Mouse (Mus musculus): ENCODE data around the gene Minos1. TPM values are rescaled to one million over a fixed set of nuclear protein-coding genes. Genes with fewer than 3 reads are reported as not detected.

The Minos1 gene
- polyA plus RNA-seq, 1 experiment from 2014 or later: 555 TPM

- Histone ChIP-seq H3K27me3 (replicated peaks; ENCODE audit: control insufficient read depth, insufficient read depth, low read length) (no peaks in the 10 kb centered on the region), H3K9ac (ENCODE audit: low read depth, low read length) (no peak overlapping the region), H3K4me2 (ENCODE audit: low read depth, low read length) (no peak overlapping the region), H3K9me3 (ENCODE audit: control insufficient read depth, low read length) (no peaks in the 10 kb centered on the region), H3K4me1 (ENCODE audit: control insufficient read depth, insufficient read depth, low read length) (peaks cover 12% of the 10 kb centered on the region; the same call in 1 of the 2 replicates), H3K4me3 (ENCODE audit: low read depth, low read length) (no peak overlapping the region), H3K27ac (replicated peaks; ENCODE audit: low read depth, low read length) (0 out of 2 replicates have a peak overlapping the region, but pooled peaks have one; percentile 6), H3K36me3 (ENCODE audit: control insufficient read depth, insufficient read depth, low read length) (no peaks in the 10 kb centered on the region)
- no peak for DNase-seq (ENCODE audit: low spot score)
- no peak for ATAC-seq (ENCODE audit: low read depth)
- WGBS: 60% methylated on average over 12 of the region's 12 CpGs
Measured at GRCm38 (mm10) chr4:139169748-139170279, 38.9 kb upstream of the Minos1 start.

GRCm38 (mm10) chr4:139168985-139169747 is 38.3 kb upstream of the Minos1 start:
- ATAC-seq (ENCODE audit: low read depth): no peak
- no peak overlapping the region for H3K9ac ChIP-seq (ENCODE audit: low read depth, low read length)
- no peak overlapping the region for H3K4me2 ChIP-seq (ENCODE audit: low read depth, low read length)
- no peaks in the 10 kb centered on the region for H3K9me3 ChIP-seq (ENCODE audit: control insufficient read depth, low read length)
- DNase-seq (ENCODE audit: low spot score): peak; percentile 22
- H3K27ac ChIP-seq (replicated peaks; ENCODE audit: low read depth, low read length): no peak overlapping the region
- H3K4me1 ChIP-seq (ENCODE audit: control insufficient read depth, insufficient read depth, low read length): peaks cover 9% of the 10 kb centered on the region; the same call in 1 of the 2 replicates
- 58% methylated on average over 15 of the region's 15 CpGs for WGBS
- H3K36me3 ChIP-seq (ENCODE audit: control insufficient read depth, insufficient read depth, low read length): no peaks in the 10 kb centered on the region
- H3K27me3 ChIP-seq (replicated peaks; ENCODE audit: control insufficient read depth, insufficient read depth, low read length): no peaks in the 10 kb centered on the region
- H3K4me3 ChIP-seq (ENCODE audit: low read depth, low read length): no peak overlapping the region

- DNase-seq (ENCODE audit: low spot score): peak; percentile 12
- Histone ChIP-seq H3K9ac (ENCODE audit: low read depth, low read length) (no peak overlapping the region), H3K4me1 (ENCODE audit: control insufficient read depth, insufficient read depth, low read length) (peaks cover 9% of the 10 kb centered on the region; the same call in 1 of the 2 replicates), H3K4me3 (ENCODE audit: low read depth, low read length) (no peak overlapping the region), H3K27ac (replicated peaks; ENCODE audit: low read depth, low read length) (no peak overlapping the region), H3K9me3 (ENCODE audit: control insufficient read depth, low read length) (no peaks in the 10 kb centered on the region), H3K4me2 (ENCODE audit: low read depth, low read length) (no peak overlapping the region), H3K36me3 (ENCODE audit: control insufficient read depth, insufficient read depth, low read length) (no peaks in the 10 kb centered on the region), H3K27me3 (replicated peaks; ENCODE audit: control insufficient read depth, insufficient read depth, low read length) (no peaks in the 10 kb centered on the region)
- 72% methylated on average over 7 of the region's 8 CpGs for WGBS
- ATAC-seq (ENCODE audit: low read depth): no peak
Measured at GRCm38 (mm10) chr4:139167107-139167506, 36.2 kb upstream of the Minos1 start.

GRCm38 (mm10) chr4:139166244-139166643 is 35.3 kb upstream of the Minos1 start:
- Histone ChIP-seq H3K36me3 (ENCODE audit: control insufficient read depth, insufficient read depth, low read length) (no peaks in the 10 kb centered on the region), H3K4me1 (ENCODE audit: control insufficient read depth, insufficient read depth, low read length) (peaks cover 9% of the 10 kb centered on the region; the same call in 1 of the 2 replicates), H3K4me3 (ENCODE audit: low read depth, low read length) (no peak overlapping the region), H3K27me3 (replicated peaks; ENCODE audit: control insufficient read depth, insufficient read depth, low read length) (no peaks in the 10 kb centered on the region), H3K9me3 (ENCODE audit: control insufficient read depth, low read length) (no peaks in the 10 kb centered on the region), H3K9ac (ENCODE audit: low read depth, low read length) (no peak overlapping the region), H3K4me2 (ENCODE audit: low read depth, low read length) (no peak overlapping the region), H3K27ac (replicated peaks; ENCODE audit: low read depth, low read length) (no peak overlapping the region)
- 79% methylated on average over 8 of the region's 8 CpGs for WGBS
- DNase-seq (ENCODE audit: low spot score) (no peak), ATAC-seq (ENCODE audit: low read depth) (no peak)

GRCm38 (mm10) chr4:139165259-139165658 is 34.3 kb upstream of the Minos1 start:
- 81% methylated on average over 8 of the region's 8 CpGs for WGBS
- H3K27me3 ChIP-seq (replicated peaks; ENCODE audit: control insufficient read depth, insufficient read depth, low read length): no peaks in the 10 kb centered on the region
- H3K4me1 ChIP-seq (ENCODE audit: control insufficient read depth, insufficient read depth, low read length): peaks cover 5% of the 10 kb centered on the region; the same call in 1 of the 2 replicates
- DNase-seq (ENCODE audit: low spot score): no peak
- no peaks in the 10 kb centered on the region for H3K36me3 ChIP-seq (ENCODE audit: control insufficient read depth, insufficient read depth, low read length)
- H3K4me2 ChIP-seq (ENCODE audit: low read depth, low read length): no peak overlapping the region
- no peaks in the 10 kb centered on the region for H3K9me3 ChIP-seq (ENCODE audit: control insufficient read depth, low read length)
- no peak overlapping the region for H3K27ac ChIP-seq (replicated peaks; ENCODE audit: low read depth, low read length)
- no peak for ATAC-seq (ENCODE audit: low read depth)
- no peak overlapping the region for H3K9ac ChIP-seq (ENCODE audit: low read depth, low read length)
- H3K4me3 ChIP-seq (ENCODE audit: low read depth, low read length): no peak overlapping the region

GRCm38 (mm10) chr4:139164082-139164481 is 33.2 kb upstream of the Minos1 start:
- 76% methylated on average over 5 of the region's 6 CpGs for WGBS
- Histone ChIP-seq H3K36me3 (ENCODE audit: control insufficient read depth, insufficient read depth, low read length) (no peaks in the 10 kb centered on the region), H3K27me3 (replicated peaks; ENCODE audit: control insufficient read depth, insufficient read depth, low read length) (no peaks in the 10 kb centered on the region), H3K4me1 (ENCODE audit: control insufficient read depth, insufficient read depth, low read length) (no peaks in the 10 kb centered on the region), H3K4me2 (ENCODE audit: low read depth, low read length) (no peak overlapping the region), H3K4me3 (ENCODE audit: low read depth, low read length) (no peak overlapping the region), H3K9me3 (ENCODE audit: control insufficient read depth, low read length) (no peaks in the 10 kb centered on the region), H3K27ac (replicated peaks; ENCODE audit: low read depth, low read length) (no peak overlapping the region), H3K9ac (ENCODE audit: low read depth, low read length) (no peak overlapping the region)
- ATAC-seq (ENCODE audit: low read depth) (no peak), DNase-seq (ENCODE audit: low spot score) (no peak)

- H3K9me3 ChIP-seq (ENCODE audit: control insufficient read depth, low read length): no peaks in the 10 kb centered on the region
- no peak overlapping the region for H3K27ac ChIP-seq (replicated peaks; ENCODE audit: low read depth, low read length)
Measured at GRCm38 (mm10) chr4:139161076-139161475, 30.2 kb upstream of the Minos1 start.

GRCm38 (mm10) chr4:139158350-139158749 is 27.4 kb upstream of the Minos1 start:
- Histone ChIP-seq H3K9ac (ENCODE audit: low read depth, low read length) (no peak overlapping the region), H3K27ac (replicated peaks; ENCODE audit: low read depth, low read length) (no peak overlapping the region), H3K36me3 (ENCODE audit: control insufficient read depth, insufficient read depth, low read length) (no peaks in the 10 kb centered on the region), H3K4me3 (ENCODE audit: low read depth, low read length) (no peak overlapping the region), H3K9me3 (ENCODE audit: control insufficient read depth, low read length) (no peaks in the 10 kb centered on the region), H3K27me3 (replicated peaks; ENCODE audit: control insufficient read depth, insufficient read depth, low read length) (no peaks in the 10 kb centered on the region), H3K4me1 (ENCODE audit: control insufficient read depth, insufficient read depth, low read length) (no peaks in the 10 kb centered on the region), H3K4me2 (ENCODE audit: low read depth, low read length) (no peak overlapping the region)
- WGBS: 75% methylated on average over 14 of the region's 14 CpGs
- ATAC-seq (ENCODE audit: low read depth) (no peak), DNase-seq (ENCODE audit: low spot score) (no peak)

More at GRCm38 (mm10) chr4:139161076-139161475, 30.2 kb upstream of the Minos1 start:
- ATAC-seq (ENCODE audit: low read depth): no peak
- Histone ChIP-seq H3K4me2 (ENCODE audit: low read depth, low read length) (no peak overlapping the region), H3K4me3 (ENCODE audit: low read depth, low read length) (no peak overlapping the region), H3K4me1 (ENCODE audit: control insufficient read depth, insufficient read depth, low read length) (no peaks in the 10 kb centered on the region), H3K27me3 (replicated peaks; ENCODE audit: control insufficient read depth, insufficient read depth, low read length) (no peaks in the 10 kb centered on the region), H3K9ac (ENCODE audit: low read depth, low read length) (no peak overlapping the region), H3K36me3 (ENCODE audit: control insufficient read depth, insufficient read depth, low read length) (no peaks in the 10 kb centered on the region)
- 66% methylated on average over 2 of the region's 2 CpGs for WGBS
- DNase-seq (ENCODE audit: low spot score): no peak

All from embryonic facial prominence, embryonic 14.5 days (tissue).